Mouse (Mus musculus) liver, postnatal 0 days (tissue): ENCODE measurements around the gene Apol7a. TPM values are rescaled to one million over a fixed set of nuclear protein-coding genes. Genes with fewer than 3 reads are reported as not detected.
"Not testable (repeated sequence)": the region's sequence is repeated elsewhere in the genome, so short reads cannot be mapped to it uniquely, and the experiment has no call there.

Experiments
- ATAC-seq: fragments of 200-750 bp; cut with Nextera tagmentation; 2 replicates; pipeline ENCODE4 v1.8.0; 2017; ENCODE audit warnings: mild to moderate bottlenecking, moderate library complexity
- DNase-seq: peaks from one replicate; pipeline ENCODE4 v3.0.0-alpha.2; 2016
- H3K27ac ChIP-seq: fragments of 300-500 bp; sonication (generic); 2 replicates; pipeline ENCODE4 v1.5.1; 2014; ENCODE audit warnings: antibody characterized with exemption, moderate library complexity, mild to moderate bottlenecking, low read depth
- H3K27me3 ChIP-seq: fragments of 300-500 bp; sonication (generic); 2 replicates; pipeline ENCODE4 v1.6.1; 2014; ENCODE audit warnings: low read length, control low read depth, mixed read lengths; ENCODE audit not compliant: insufficient read depth
- H3K36me3 ChIP-seq: fragments of 300-500 bp; sonication (generic); replicated peaks from 2 replicates; pipeline ENCODE4 v1.6.1; 2014; ENCODE audit warnings: mild to moderate bottlenecking, control low read depth, low read length, moderate library complexity, mixed read lengths; ENCODE audit not compliant: insufficient read depth
- H3K4me1 ChIP-seq: fragments of 300-500 bp; sonication (generic); 2 replicates; pipeline ENCODE4 v1.6.1; 2014; ENCODE audit warnings: antibody characterized with exemption, mild to moderate bottlenecking, control low read depth; ENCODE audit not compliant: insufficient read depth
- H3K4me2 ChIP-seq: fragments of 300-500 bp; sonication (generic); 2 replicates; pipeline ENCODE4 v1.6.1; 2014; ENCODE audit warnings: low read depth, mild to moderate bottlenecking, low read length, moderate library complexity, mixed read lengths
- H3K4me3 ChIP-seq: fragments of 300-500 bp; sonication (generic); 2 replicates; pipeline ENCODE4 v1.5.1; 2014; ENCODE audit warnings: low read depth, low read length
- H3K9ac ChIP-seq: fragments of 300-500 bp; sonication (generic); replicated peaks from 2 replicates; pipeline ENCODE4 v1.6.1; 2014; ENCODE audit warnings: mild to moderate bottlenecking, moderate library complexity
- H3K9me3 ChIP-seq: fragments of 300-500 bp; sonication (generic); 2 replicates; pipeline ENCODE4 v1.6.1; 2016; ENCODE audit warnings: mild to moderate bottlenecking, control low read depth, low read length, mixed read lengths
- CTCF ChIP-seq: sonication (generic); IDR thresholded peaks from 2 replicates; pipeline ENCODE4 v1.5.1; 2016; ENCODE audit warnings: antibody characterized with exemption, low read depth
- WGBS: fragments of 180-500 bp; shearing (Covaris S2); extraction: QIAGEN DNeasy Blood & Tissue Kit; methylation state at CpG from one replicate; pipeline ENCODE4 v1.1.7; 2014; ENCODE audit not compliant: insufficient replicate concordance; 5-methylcytosine and 5-hydroxymethylcytosine counted together
- polyA plus RNA-seq: library from polyadenylated mRNA; unstranded; fragments of >200 nt; fragmentation: Nextera tagmentation; extraction: Ambion mirVana; gene quantifications from 2 replicates; pipeline ENCODE4 v1.2.1, GENCODE M21; 2015

Apol7a gene
- polyA plus RNA-seq: 17.6 and 20.8 TPM in 2 replicates

- not testable (repeated sequence) for H3K9ac ChIP-seq, H3K4me3 ChIP-seq, H3K36me3 ChIP-seq, H3K4me1 ChIP-seq, H3K9me3 ChIP-seq, H3K27me3 ChIP-seq
- peak within 1 kb of the TSS; percentile 69 for H3K27ac ChIP-seq
- 52% methylated on average over 9 of the region's 9 CpGs for WGBS
- peak; percentile 59 for ATAC-seq
- peak; percentile 64 for DNase-seq
- TF ChIP-seq CTCF: peak; percentile 72
- H3K4me2 ChIP-seq: peak within 1 kb of the TSS; percentile 30; the same call in 1 of the 2 replicates
These were observed at the start of gene Apol7a for GRCm38 (mm10) chr15:77399027-77399426. Gene Apol7a, minus strand, starts transcription at chr15:77399110.

GRCm38 (mm10) chr15:77447392-77447791 lies 48.5 kb upstream of the Apol7a start, which contains the start of gene Apol7b:
Gene Apol7b, minus strand, starts transcription at chr15:77447492.
- not testable (repeated sequence) for H3K27ac ChIP-seq, H3K36me3 ChIP-seq, H3K4me3 ChIP-seq, H3K9me3 ChIP-seq, ATAC-seq, H3K4me2 ChIP-seq, H3K4me1 ChIP-seq, H3K27me3 ChIP-seq, H3K9ac ChIP-seq, DNase-seq
- WGBS: 62% methylated on average over 2 of the region's 2 CpGs

- ATAC-seq, DNase-seq: not testable (repeated sequence)
- WGBS: 80% methylated on average over 1 of the region's 1 CpGs
These were observed 46.8 kb upstream of the Apol7a start for GRCm38 (mm10) chr15:77445668-77446067.

GRCm38 (mm10) chr15:77444746-77445145 lies 45.8 kb upstream of the Apol7a start:
- H3K9ac ChIP-seq, H3K4me1 ChIP-seq, ATAC-seq, H3K4me2 ChIP-seq, H3K9me3 ChIP-seq, H3K4me3 ChIP-seq, H3K27ac ChIP-seq, DNase-seq, H3K36me3 ChIP-seq, H3K27me3 ChIP-seq: not testable (repeated sequence)
- 87% methylated on average over 8 of the region's 8 CpGs for WGBS

More at GRCm38 (mm10) chr15:77445668-77446067, 46.8 kb upstream of the Apol7a start:
- not testable (repeated sequence) for H3K4me2 ChIP-seq, H3K27me3 ChIP-seq, H3K36me3 ChIP-seq, H3K9me3 ChIP-seq, H3K27ac ChIP-seq, H3K4me3 ChIP-seq, H3K4me1 ChIP-seq, H3K9ac ChIP-seq

GRCm38 (mm10) chr15:77428690-77429448 lies 30.0 kb upstream of the Apol7a start:
- ATAC-seq, H3K9ac ChIP-seq, H3K9me3 ChIP-seq, H3K27ac ChIP-seq, DNase-seq, H3K4me1 ChIP-seq, H3K4me3 ChIP-seq, H3K27me3 ChIP-seq, H3K36me3 ChIP-seq, H3K4me2 ChIP-seq: not testable (repeated sequence)
- 58% methylated on average over 8 of the region's 10 CpGs for WGBS

GRCm38 (mm10) chr15:77422925-77423324 lies 24.0 kb upstream of the Apol7a start:
- H3K9ac ChIP-seq, H3K4me3 ChIP-seq, H3K9me3 ChIP-seq, H3K27me3 ChIP-seq, H3K36me3 ChIP-seq, ATAC-seq, DNase-seq, H3K4me2 ChIP-seq, H3K27ac ChIP-seq, H3K4me1 ChIP-seq: not testable (repeated sequence)
- WGBS: 55% methylated on average over 3 of the region's 7 CpGs

GRCm38 (mm10) chr15:77419657-77420056 lies 20.7 kb upstream of the Apol7a start:
- H3K27ac ChIP-seq, H3K9ac ChIP-seq, H3K4me3 ChIP-seq, ATAC-seq, H3K4me1 ChIP-seq, H3K9me3 ChIP-seq, H3K27me3 ChIP-seq, H3K36me3 ChIP-seq, DNase-seq, H3K4me2 ChIP-seq: not testable (repeated sequence)
- no CpG with 5 or more reads among the region's 3 CpGs for whole genome bisulfite sequencing

- not testable (repeated sequence) for H3K27ac ChIP-seq, H3K36me3 ChIP-seq, DNase-seq, H3K4me2 ChIP-seq, H3K27me3 ChIP-seq, H3K4me1 ChIP-seq, H3K9ac ChIP-seq, H3K4me3 ChIP-seq, H3K9me3 ChIP-seq, ATAC-seq
- 19% methylated on average over 2 of the region's 10 CpGs for WGBS
These were observed 17.9 kb upstream of the Apol7a start for GRCm38 (mm10) chr15:77416655-77417333.

GRCm38 (mm10) chr15:77415653-77416052 lies 16.7 kb upstream of the Apol7a start:
- H3K4me3 ChIP-seq, H3K27me3 ChIP-seq, H3K9me3 ChIP-seq, DNase-seq, H3K4me1 ChIP-seq, H3K4me2 ChIP-seq, H3K27ac ChIP-seq, H3K9ac ChIP-seq, H3K36me3 ChIP-seq, ATAC-seq: not testable (repeated sequence)
- WGBS: 41% methylated on average over 2 of the region's 2 CpGs
